ENCODE assay signal across 8 mouse cellular contexts in genomic region chr7:13043120-13043444, GRCm38 (mm10). TPM values are rescaled to one million over a fixed set of nuclear protein-coding genes. Genes with fewer than 3 reads are reported as not detected.
DNase-seq lines count a peak whose midpoint lies in the region; ATAC-seq lines count a peak whose summit lies in the region.

No protein-coding gene starts in this region.

- no peak for ATAC-seq in megakaryocyte, adult 5-6 weeks (ENCODE audit: poor library complexity, severe bottlenecking)
- no peak for ATAC-seq in liver, embryonic 12.5 days
- no peak for ATAC-seq in inflammation-experienced regulatory T-cells, adult 6 months
- no peak for ATAC-seq in frontal cortex, adult (ENCODE audit: low TSS enrichment)

- peaks cover 76% of the 10 kb centered on the region for H3K4me1 ChIP-seq in megakaryocyte, embryonic 14.5 days
- peaks cover 33% of the 10 kb centered on the region for H3K4me1 ChIP-seq in liver, embryonic 12.5 days

- H3K27me3 ChIP-seq in megakaryocyte, embryonic 14.5 days (replicated peaks), result peaks cover 29% of the 10 kb centered on the region
- H3K27me3 ChIP-seq in liver, embryonic 12.5 days (replicated peaks), result peaks cover 54% of the 10 kb centered on the region

- peaks cover 15% of the 10 kb centered on the region for H3K36me3 ChIP-seq in megakaryocyte, embryonic 14.5 days (replicated peaks; ENCODE audit: low read length)
- H3K36me3 ChIP-seq in liver, embryonic 12.5 days, result no peaks in the 10 kb centered on the region

- H3K4me3 ChIP-seq in megakaryocyte, embryonic 14.5 days (replicated peaks), result peak overlapping the region; percentile 90
- peak overlapping the region; percentile 49 for H3K4me3 ChIP-seq in liver, embryonic 12.5 days

- WGBS in liver, embryonic 12.5 days (ENCODE audit: insufficient replicate concordance), result 48% methylated on average over 16 of the region's 16 CpGs

- peak; percentile 18 for DNase-seq in adrenal gland, postnatal 25 days
- DNase-seq in adrenal gland, postnatal 14 days, result no peak
- DNase-seq in spleen, postnatal 14 days (ENCODE audit: low spot score in 2 of 2), result no peak

- H3K4me2 ChIP-seq in liver, embryonic 12.5 days, result peak overlapping the region; percentile 74

- no peak overlapping the region for H3K27ac ChIP-seq in liver, embryonic 12.5 days

- H3K9ac ChIP-seq in liver, embryonic 12.5 days, result no peak overlapping the region

- H3K9me3 ChIP-seq in megakaryocyte, embryonic 14.5 days, result peaks cover 20% of the 10 kb centered on the region
- no peaks in the 10 kb centered on the region for H3K9me3 ChIP-seq in liver, embryonic 12.5 days (replicated peaks)

RNA-seq across cellular contexts. Expression of gene Ube2m, which starts 5.0 kb away (rescaled TPM):
- 170 and 192 TPM in 2 replicates for total RNA-seq in adrenal gland, postnatal 25 days (2021)
- total RNA-seq in adrenal gland, postnatal 14 days (2021), result 191 and 201 TPM in 2 replicates
- 283 and 366 TPM in 2 replicates for polyA plus RNA-seq in megakaryocyte, embryonic 14.5 days (2012; ENCODE audit: insufficient read depth, low replicate concordance)
- 92.1 and 97.9 TPM in 2 replicates for total RNA-seq in megakaryocyte, adult 5-6 weeks (2015)
- total RNA-seq in megakaryocyte, adult 5-6 weeks (2017), result 86.1 and 101 TPM in 2 replicates
- 145 and 148 TPM in 2 replicates for polyA plus RNA-seq in liver, embryonic 12.5 days (2016; fragmentation: Nextera tagmentation; extraction: Ambion mirVana)
- polyA plus RNA-seq in inflammation-experienced regulatory T-cells, adult 6 months (2017; shearing (Covaris generic)), result 10 to 100 TPM; 14.9 to 21.8 (median 16.4) TPM

RNA-seq across cellular contexts. Expression of gene Chmp2a, which starts 8.5 kb away (rescaled TPM):
- 218 and 223 TPM in 2 replicates for total RNA-seq in adrenal gland, postnatal 25 days (2021)
- 173 and 179 TPM in 2 replicates for total RNA-seq in adrenal gland, postnatal 14 days (2021)
- polyA plus RNA-seq in megakaryocyte, embryonic 14.5 days (2012; ENCODE audit: insufficient read depth, low replicate concordance), result 404 and 592 TPM in 2 replicates
- 239 and 269 TPM in 2 replicates for total RNA-seq in megakaryocyte, adult 5-6 weeks (2015)
- total RNA-seq in megakaryocyte, adult 5-6 weeks (2017), result 272 and 348 TPM in 2 replicates
- polyA plus RNA-seq in liver, embryonic 12.5 days (2016; fragmentation: Nextera tagmentation; extraction: Ambion mirVana), result 133 and 134 TPM in 2 replicates
- 100 to 1,000 TPM; 296 to 343 (median 309) TPM for polyA plus RNA-seq in inflammation-experienced regulatory T-cells, adult 6 months (2017; shearing (Covaris generic))

RNA-seq across cellular contexts. Expression of gene Mzf1, which starts 11.5 kb away (rescaled TPM):
- 3.8 and 4.1 TPM in 2 replicates for total RNA-seq in adrenal gland, postnatal 25 days (2021)
- total RNA-seq in adrenal gland, postnatal 14 days (2021), result 2.6 and 3.4 TPM in 2 replicates
- 1.6 and 6.1 TPM in 2 replicates for polyA plus RNA-seq in megakaryocyte, embryonic 14.5 days (2012; ENCODE audit: insufficient read depth, low replicate concordance)
- 0.16 and 0.52 TPM in 2 replicates for total RNA-seq in megakaryocyte, adult 5-6 weeks (2015)
- 0.29 and 0.45 TPM in 2 replicates for total RNA-seq in megakaryocyte, adult 5-6 weeks (2017)
- polyA plus RNA-seq in liver, embryonic 12.5 days (2016; fragmentation: Nextera tagmentation; extraction: Ambion mirVana), result 0.77 and 1.4 TPM in 2 replicates
- under 1 TPM; 0.18 to 0.35 (median 0.20) TPM for polyA plus RNA-seq in inflammation-experienced regulatory T-cells, adult 6 months (2017; shearing (Covaris generic))

RNA-seq across cellular contexts. Expression of gene Zbtb45, which starts 33.2 kb away (rescaled TPM):
- total RNA-seq in adrenal gland, postnatal 25 days (2021), result 15.3 and 16.1 TPM in 2 replicates
- 12.8 and 13.2 TPM in 2 replicates for total RNA-seq in adrenal gland, postnatal 14 days (2021)
- 52.8 and 179 TPM in 2 replicates for polyA plus RNA-seq in megakaryocyte, embryonic 14.5 days (2012; ENCODE audit: insufficient read depth, low replicate concordance)
- 7.4 and 11.0 TPM in 2 replicates for total RNA-seq in megakaryocyte, adult 5-6 weeks (2015)
- 6.6 and 9.5 TPM in 2 replicates for total RNA-seq in megakaryocyte, adult 5-6 weeks (2017)
- polyA plus RNA-seq in liver, embryonic 12.5 days (2016; fragmentation: Nextera tagmentation; extraction: Ambion mirVana), result 16.2 and 20.0 TPM in 2 replicates
- 1 to 10 TPM; 5.4 to 8.0 (median 6.5) TPM for polyA plus RNA-seq in inflammation-experienced regulatory T-cells, adult 6 months (2017; shearing (Covaris generic))

RNA-seq across cellular contexts. Expression of gene Trim28, which starts 44.2 kb away (rescaled TPM):
- 273 and 297 TPM in 2 replicates for total RNA-seq in adrenal gland, postnatal 25 days (2021)
- 247 and 252 TPM in 2 replicates for total RNA-seq in adrenal gland, postnatal 14 days (2021)
- 55.5 and 236 TPM in 2 replicates for polyA plus RNA-seq in megakaryocyte, embryonic 14.5 days (2012; ENCODE audit: insufficient read depth, low replicate concordance)
- total RNA-seq in megakaryocyte, adult 5-6 weeks (2015), result 137 and 186 TPM in 2 replicates
- 207 and 222 TPM in 2 replicates for total RNA-seq in megakaryocyte, adult 5-6 weeks (2017)
- 201 and 203 TPM in 2 replicates for polyA plus RNA-seq in liver, embryonic 12.5 days (2016; fragmentation: Nextera tagmentation; extraction: Ambion mirVana)
- 10 to 100 TPM; 42.1 to 76.8 (median 57.0) TPM for polyA plus RNA-seq in inflammation-experienced regulatory T-cells, adult 6 months (2017; shearing (Covaris generic))
